Mouse (Mus musculus) megakaryocyte, embryonic 14.5 days (primary cell): ENCODE data around the gene Vegfa. TPM values are rescaled to one million over a fixed set of nuclear protein-coding genes. Genes with fewer than 3 reads are reported as not detected.

Experiments used
- H3K27me3 ChIP-seq: replicated peaks from 2 replicates; pipeline ENCODE3; 2012; ENCODE audit warnings: inconsistent platforms
- H3K36me3 ChIP-seq: replicated peaks from 2 replicates; pipeline ENCODE3; 2012; ENCODE audit warnings: low read length, inconsistent platforms, mixed read lengths
- H3K4me1 ChIP-seq: 2 replicates; pipeline ENCODE4 v1.6.1; 2012; ENCODE audit warnings: inconsistent platforms
- H3K4me3 ChIP-seq: replicated peaks from 2 replicates; pipeline ENCODE3; 2012; ENCODE audit warnings: moderate library complexity, mild to moderate bottlenecking, inconsistent platforms
- H3K9me3 ChIP-seq: 2 replicates; pipeline ENCODE4 v1.6.1; 2012; ENCODE audit warnings: inconsistent platforms
- FLI1 ChIP-seq: IDR thresholded peaks from 2 replicates; pipeline ENCODE4 v1.6.1; 2012; ENCODE audit warnings: low read length, inconsistent platforms, mixed read lengths
- GATA1 ChIP-seq: IDR thresholded peaks from 3 replicates; pipeline ENCODE4 v1.6.1; 2012; ENCODE audit warnings: mixed read lengths, low read length, inconsistent platforms, borderline replicate concordance
- polyA plus RNA-seq: library from polyadenylated mRNA; stranded (reverse); fragments of >175 nt; gene quantifications from 2 replicates; pipeline ENCODE4 v1.2.3, GENCODE M21; 2012; ENCODE audit warnings: low replicate concordance; ENCODE audit not compliant: insufficient read depth

Vegfa gene
- polyA plus RNA-seq, 1 experiment = 103 TPM

DNA sequence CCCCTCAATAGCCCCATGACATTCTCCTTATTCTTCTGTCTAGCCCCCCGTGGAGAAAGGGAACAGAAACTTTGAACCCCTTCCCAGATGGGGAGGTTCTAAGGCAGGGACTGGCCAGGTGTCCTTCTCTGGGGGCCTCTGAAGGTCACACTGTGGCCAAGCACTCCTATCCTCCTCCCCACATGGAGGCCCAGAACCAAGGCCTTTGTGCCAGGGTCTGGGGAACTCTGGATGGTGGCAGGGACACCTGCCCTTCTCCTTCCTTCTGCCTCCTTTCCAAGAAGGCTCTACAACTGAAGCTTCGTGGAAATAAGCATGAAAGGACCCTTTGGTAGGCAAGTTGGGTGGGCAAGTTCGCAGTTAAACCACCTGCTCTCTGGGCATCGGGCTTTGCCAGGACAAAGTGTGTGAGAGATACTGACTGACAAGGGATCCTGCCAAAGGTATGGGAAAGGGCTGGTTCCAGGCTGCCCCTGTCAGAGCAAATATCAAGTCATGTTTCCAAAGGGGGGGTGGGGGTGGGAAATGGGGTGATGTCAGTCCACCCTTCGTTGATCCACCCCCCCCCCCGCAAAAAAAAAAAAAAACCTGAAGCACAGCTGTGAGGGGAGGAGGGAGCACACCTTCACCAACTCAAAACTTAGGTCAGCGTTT, 2.5 kb downstream of the Vegfa start:
- Histone ChIP-seq H3K36me3 (peaks cover 51% of the 10 kb centered on the region), H3K4me3 (peak overlapping the region; percentile 98), H3K4me1 (peaks cover 74% of the 10 kb centered on the region), H3K27me3 (no peaks in the 10 kb centered on the region), H3K9me3 (no peaks in the 10 kb centered on the region)
- TF ChIP-seq FLI1 (no peak), GATA1 (no peak)

DNA sequence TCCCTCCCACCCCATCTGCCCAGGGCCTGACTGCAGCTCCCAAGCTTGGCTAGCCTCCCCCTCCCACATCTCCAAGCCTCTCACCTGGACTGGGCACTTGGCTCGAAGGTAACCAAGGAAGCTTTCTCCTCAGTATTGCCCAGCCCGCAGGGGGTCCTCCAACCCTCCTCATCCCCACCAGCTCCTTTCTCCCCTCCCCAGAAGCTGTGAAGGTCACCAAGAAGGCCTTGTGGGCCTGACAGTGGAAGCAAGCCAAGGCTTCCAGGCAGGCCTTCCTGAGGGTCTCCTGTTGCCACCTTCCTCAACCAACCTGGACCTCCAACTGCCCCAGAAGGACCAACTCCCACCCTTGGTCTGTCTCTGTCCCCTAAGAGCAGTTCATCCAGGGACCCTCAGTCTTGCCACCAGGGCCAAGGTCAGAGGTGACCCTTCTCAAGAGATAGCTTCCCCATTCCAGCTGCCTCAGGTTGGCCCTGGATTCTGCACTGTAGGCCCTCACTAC, 3.1 kb downstream of the Vegfa start:
- H3K36me3 ChIP-seq = peaks cover 57% of the 10 kb centered on the region
- peaks cover 74% of the 10 kb centered on the region for H3K4me1 ChIP-seq
- no peaks in the 10 kb centered on the region for H3K9me3 ChIP-seq
- peak overlapping the region; percentile 98 for H3K4me3 ChIP-seq
- TF ChIP-seq GATA1 (no peak), FLI1 (no peak)
- H3K27me3 ChIP-seq = no peaks in the 10 kb centered on the region

DNA sequence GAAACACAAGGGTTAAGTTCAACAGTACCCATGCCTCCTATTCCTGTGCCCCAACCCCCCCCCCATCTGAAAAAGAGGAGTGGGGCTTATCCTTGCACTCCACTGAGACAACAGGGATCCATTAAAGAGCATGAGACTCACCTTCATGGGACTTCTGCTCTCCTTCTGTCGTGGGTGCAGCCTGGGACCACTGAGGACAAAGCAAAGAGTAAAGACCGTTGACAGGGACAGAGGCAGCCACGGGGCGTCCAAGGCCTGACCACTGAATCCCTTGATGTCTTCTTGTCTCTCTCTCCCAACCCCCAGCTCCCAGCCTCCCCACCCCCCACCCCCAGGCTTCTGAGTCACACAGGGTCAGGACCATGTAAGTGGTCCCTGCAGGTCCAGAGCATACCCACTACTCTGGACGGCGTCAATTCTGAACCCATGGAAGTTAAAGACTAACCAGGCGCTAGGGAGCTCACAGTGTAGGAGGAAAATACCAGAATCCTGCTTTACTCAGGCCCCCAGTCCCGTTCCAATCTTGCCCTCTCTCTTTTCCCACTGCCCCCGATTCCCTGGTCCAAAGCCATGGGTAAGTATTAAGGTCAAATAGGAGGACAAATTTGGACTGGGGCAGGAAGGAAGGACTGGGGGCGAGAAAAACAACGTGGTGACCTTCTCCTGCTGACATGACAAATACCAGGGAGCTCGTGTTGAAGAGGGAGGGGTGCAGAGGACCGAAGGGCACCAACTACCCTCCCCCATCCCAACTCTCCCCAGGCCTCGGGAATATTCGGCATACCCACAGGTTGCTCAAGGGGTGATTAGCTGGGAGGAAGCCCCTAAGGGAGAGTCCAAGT, 3.7 kb downstream of the Vegfa start:
- peaks cover 64% of the 10 kb centered on the region for H3K36me3 ChIP-seq
- no peaks in the 10 kb centered on the region for H3K27me3 ChIP-seq
- H3K4me3 ChIP-seq = peak overlapping the region; percentile 98
- no peak for TF ChIP-seq GATA1
- no peak for TF ChIP-seq FLI1
- H3K4me1 ChIP-seq = peaks cover 74% of the 10 kb centered on the region
- H3K9me3 ChIP-seq = no peaks in the 10 kb centered on the region

DNA sequence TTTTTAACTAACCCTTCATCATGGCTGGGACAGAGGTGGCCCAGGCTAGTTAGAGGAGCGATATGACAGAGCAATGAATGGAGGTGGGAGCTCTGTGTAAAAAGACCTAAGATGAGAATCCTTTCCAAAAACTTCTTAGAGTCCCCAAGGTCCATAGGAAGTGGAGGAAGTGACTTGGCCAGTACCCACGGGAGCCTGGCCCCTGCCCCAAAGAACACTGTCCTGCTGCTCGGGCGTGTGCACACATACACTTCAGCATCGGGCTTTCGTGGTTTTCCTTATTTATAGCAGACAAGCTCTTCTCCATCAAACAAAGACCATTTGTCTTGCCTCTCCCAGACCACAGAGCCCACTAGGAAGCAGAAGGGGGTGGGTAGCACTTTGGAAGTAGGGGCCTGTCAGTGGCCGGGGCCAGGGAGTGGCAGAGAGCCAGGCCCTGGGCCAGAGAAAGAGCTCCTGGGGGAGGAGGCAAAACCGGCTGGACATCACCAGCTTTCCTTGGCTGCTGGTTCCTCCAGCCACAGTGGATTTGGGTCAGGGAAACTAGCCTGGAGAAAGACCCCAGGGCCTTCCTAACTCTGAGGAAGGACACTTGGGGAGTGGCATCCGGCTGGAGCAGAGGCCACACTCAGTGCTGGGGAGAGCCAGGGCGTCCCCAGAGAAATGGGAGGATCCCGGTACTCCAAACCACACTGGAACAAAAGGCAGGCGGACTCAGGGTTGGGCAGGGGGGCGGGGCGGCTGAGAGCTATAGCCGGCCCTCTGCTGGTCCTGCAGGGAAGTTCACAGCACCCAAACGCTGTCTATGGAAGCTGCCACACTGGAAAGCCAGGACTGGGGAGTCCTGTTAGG, 4.9 kb downstream of the Vegfa start:
- Histone ChIP-seq H3K4me3 (peak overlapping the region; percentile 98), H3K27me3 (no peaks in the 10 kb centered on the region), H3K4me1 (peaks cover 75% of the 10 kb centered on the region), H3K36me3 (peaks cover 75% of the 10 kb centered on the region), H3K9me3 (no peaks in the 10 kb centered on the region)
- no peak for TF ChIP-seq FLI1
- no peak for TF ChIP-seq GATA1

DNA sequence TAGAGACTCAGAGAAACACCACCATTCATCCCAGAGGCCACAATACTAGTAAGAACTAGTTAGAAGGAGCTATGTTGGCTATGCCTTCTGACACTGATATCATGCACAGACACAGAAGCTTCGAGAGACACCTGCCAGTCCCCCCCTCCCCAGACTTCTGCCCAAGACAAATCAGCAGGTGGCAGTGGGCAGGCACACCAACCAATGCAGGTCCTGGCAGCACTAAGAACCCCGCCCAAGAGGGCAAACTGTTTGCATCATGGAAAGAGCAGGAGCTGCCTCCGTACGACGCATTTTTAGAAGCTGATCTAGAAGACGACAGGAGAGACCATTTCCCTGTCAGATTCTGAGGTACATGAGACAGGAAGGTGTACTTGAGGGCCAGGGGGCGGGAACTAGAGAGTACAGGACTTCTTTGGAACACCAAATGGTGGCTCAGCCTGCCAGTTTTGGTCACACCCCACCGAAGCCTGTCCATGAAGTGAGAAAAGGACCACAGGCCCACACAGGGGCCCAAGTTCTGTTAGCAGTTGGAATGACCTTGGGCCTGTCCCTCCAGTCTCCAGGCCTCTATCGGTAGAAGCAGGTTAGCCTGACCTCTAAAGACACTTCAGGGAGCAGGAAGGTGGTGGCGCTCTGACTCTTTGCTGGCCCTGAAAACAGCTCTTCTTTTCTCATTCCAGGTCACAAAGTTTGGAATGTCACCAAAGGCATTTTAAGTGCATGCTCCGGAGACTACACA, 6.1 kb downstream of the Vegfa start:
- Histone ChIP-seq H3K9me3 (no peaks in the 10 kb centered on the region), H3K4me1 (peaks cover 87% of the 10 kb centered on the region), H3K27me3 (no peaks in the 10 kb centered on the region), H3K4me3 (peak overlapping the region; percentile 46), H3K36me3 (peaks cover 87% of the 10 kb centered on the region)
- TF ChIP-seq FLI1 = no peak
- no peak for TF ChIP-seq GATA1

DNA sequence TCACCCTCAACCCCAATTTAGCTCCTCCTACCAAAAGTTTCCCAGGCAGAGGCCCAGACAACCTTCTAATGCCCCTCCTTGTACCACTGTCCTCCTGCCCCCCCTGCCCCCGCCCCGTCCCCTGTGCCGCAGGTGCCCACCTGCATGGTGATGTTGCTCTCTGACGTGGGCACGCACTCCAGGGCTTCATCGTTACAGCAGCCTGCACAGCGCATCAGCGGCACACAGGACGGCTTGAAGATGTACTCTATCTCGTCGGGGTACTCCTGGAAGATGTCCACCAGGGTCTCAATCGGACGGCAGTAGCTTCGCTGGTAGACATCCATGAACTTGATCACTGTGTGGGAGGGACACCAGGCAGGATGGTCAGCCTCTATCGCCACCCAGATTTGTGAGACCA, 7.0 kb downstream of the Vegfa start:
- peaks cover 96% of the 10 kb centered on the region for H3K4me1 ChIP-seq
- no peaks in the 10 kb centered on the region for H3K9me3 ChIP-seq
- TF ChIP-seq GATA1 (no peak), FLI1 (no peak)
- no peaks in the 10 kb centered on the region for H3K27me3 ChIP-seq
- H3K36me3 ChIP-seq = peaks cover 96% of the 10 kb centered on the region
- peak overlapping the region; percentile 62 for H3K4me3 ChIP-seq

DNA sequence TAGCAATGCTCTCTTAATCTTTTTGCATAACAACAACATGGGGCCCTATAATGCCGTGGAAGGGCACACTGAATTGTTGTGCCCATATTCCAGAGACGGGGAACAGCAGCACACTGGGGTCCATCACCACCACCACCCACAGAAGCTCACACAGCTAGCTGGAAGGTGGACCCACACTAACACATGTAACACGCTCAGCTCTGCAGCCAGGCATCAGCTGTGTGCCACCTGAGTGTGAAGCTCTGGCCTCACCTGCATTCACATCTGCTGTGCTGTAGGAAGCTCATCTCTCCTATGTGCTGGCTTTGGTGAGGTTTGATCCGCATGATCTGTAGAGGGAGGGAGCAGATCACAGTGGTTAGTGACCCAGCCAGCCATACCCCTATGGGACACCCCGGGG, 8.0 kb downstream of the Vegfa start:
- TF ChIP-seq FLI1 = no peak
- no peak for TF ChIP-seq GATA1
- Histone ChIP-seq H3K9me3 (no peaks in the 10 kb centered on the region), H3K4me1 (peaks cover 94% of the 10 kb centered on the region), H3K4me3 (peak overlapping the region; percentile 57), H3K36me3 (peaks cover 100% of the 10 kb centered on the region), H3K27me3 (no peaks in the 10 kb centered on the region)

DNA sequence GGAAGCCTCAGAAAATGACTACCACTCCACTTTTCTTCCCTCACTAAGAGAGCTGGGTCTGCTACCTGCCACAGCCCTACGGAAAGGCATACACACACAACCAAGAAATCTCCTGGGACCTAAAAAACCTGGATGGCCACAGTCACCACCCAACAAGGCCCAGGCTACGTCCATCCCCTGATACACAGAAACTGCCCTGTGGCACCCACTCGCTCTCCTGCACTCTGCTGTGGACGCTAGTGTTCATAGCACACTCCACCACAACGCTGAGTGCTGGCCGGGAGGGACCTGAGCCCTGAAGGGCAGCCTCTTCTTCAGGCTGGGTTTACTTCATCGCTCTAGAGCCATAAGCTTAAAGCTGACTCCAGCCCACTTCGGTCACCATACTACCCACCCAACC, 8.6 kb downstream of the Vegfa start:
- H3K4me1 ChIP-seq = peaks cover 94% of the 10 kb centered on the region
- TF ChIP-seq FLI1 (no peak), GATA1 (no peak)
- peaks cover 100% of the 10 kb centered on the region for H3K36me3 ChIP-seq
- no peak overlapping the region for H3K4me3 ChIP-seq
- no peaks in the 10 kb centered on the region for H3K27me3 ChIP-seq
- H3K9me3 ChIP-seq = no peaks in the 10 kb centered on the region

DNA sequence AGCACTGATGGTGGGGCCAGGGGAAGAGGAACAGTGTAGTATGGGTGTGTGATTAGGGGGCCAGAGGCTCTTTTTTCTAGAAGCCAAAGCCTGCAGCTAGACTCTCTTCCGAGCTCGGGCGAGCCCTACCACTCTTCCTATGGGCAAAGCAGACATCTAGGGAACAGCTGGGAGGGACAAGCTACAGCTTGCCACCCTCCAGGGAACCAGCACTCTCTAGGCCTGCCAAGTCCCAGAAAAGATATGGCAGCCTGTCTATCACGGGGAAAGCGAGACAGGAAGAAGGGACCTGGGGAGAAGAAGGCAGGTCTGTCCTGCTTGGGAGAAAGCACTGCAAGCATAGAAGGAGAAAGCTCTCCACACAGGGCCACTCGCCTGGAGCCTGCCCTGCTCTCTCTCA, 9.2 kb downstream of the Vegfa start:
- no peak for TF ChIP-seq FLI1
- no peak for TF ChIP-seq GATA1
- Histone ChIP-seq H3K4me3 (no peak overlapping the region), H3K36me3 (peaks cover 100% of the 10 kb centered on the region), H3K4me1 (peaks cover 92% of the 10 kb centered on the region), H3K27me3 (no peaks in the 10 kb centered on the region), H3K9me3 (no peaks in the 10 kb centered on the region)

DNA sequence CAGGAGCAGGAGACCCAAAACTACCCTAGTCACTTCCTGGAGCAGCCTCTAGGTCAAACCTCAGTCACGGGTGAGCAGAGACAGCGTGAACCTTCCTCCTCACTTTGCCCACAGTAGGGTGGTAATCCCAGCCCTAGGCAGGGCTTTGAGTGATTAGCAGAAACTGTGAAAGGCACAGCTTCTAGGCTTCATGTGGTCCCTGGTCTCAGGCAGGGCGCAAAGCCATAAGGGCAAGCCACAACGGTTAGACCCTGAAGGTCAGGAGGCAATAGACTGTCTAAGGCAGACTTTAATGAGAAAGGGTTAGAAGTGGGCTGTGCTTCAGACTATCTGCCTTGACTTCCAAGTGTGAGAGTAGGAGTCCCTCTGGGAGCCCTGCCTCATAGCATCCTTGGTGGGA, 9.7 kb downstream of the Vegfa start:
- Histone ChIP-seq H3K36me3 (peaks cover 99% of the 10 kb centered on the region), H3K4me1 (peaks cover 91% of the 10 kb centered on the region), H3K9me3 (no peaks in the 10 kb centered on the region), H3K27me3 (no peaks in the 10 kb centered on the region), H3K4me3 (no peak overlapping the region)
- TF ChIP-seq FLI1 (no peak), GATA1 (no peak)
